Mouse (Mus musculus): ENCODE data around the gene Bcl2l11.

GRCm38 (mm10) chr2:128203749-128204405 is 78.0 kb downstream of the Bcl2l11 start:
- TF ChIP-seq CTCF (IDR thresholded peaks at IDR 0.05; ENCODE audit: borderline replicate concordance, control insufficient read depth, extremely low read depth, insufficient read depth, low read length, poor library complexity), result no peak
- no peak for TF ChIP-seq POLR2A (IDR thresholded peaks at IDR 0.05; ENCODE audit: control insufficient read depth, extremely low read depth, insufficient read depth, low read length, poor library complexity)

Measured in thymus, adult 2 months (tissue).